Mouse (Mus musculus) brain, embryonic 14.5 days (tissue): ENCODE measurements around the gene Scel. TPM values are rescaled to one million over a fixed set of nuclear protein-coding genes. Genes with fewer than 3 reads are reported as not detected.
"Not testable (repeated sequence)": the region's sequence is repeated elsewhere in the genome, so short reads cannot be mapped to it uniquely, and the experiment has no call there.

ENCODE experiments used
- DNase-seq: peaks from one replicate; pipeline ENCODE4 v3.0.0-alpha.2; 2011; ENCODE audit warnings: low read depth
- CTCF ChIP-seq: fragments of 200-500 bp; IDR thresholded peaks from 2 replicates; pipeline ENCODE4 v1.5.1; 2012; ENCODE audit warnings: inconsistent platforms, mild to moderate bottlenecking, moderate library complexity, borderline replicate concordance; ENCODE audit not compliant: insufficient read depth, insufficient read length; ENCODE audit errors: extremely low read depth
- POLR2A ChIP-seq: fragments of 200-500 bp; IDR thresholded peaks from 2 replicates; pipeline ENCODE4 v1.6.1; 2012; ENCODE audit warnings: mild to moderate bottlenecking, inconsistent platforms, borderline replicate concordance; ENCODE audit not compliant: poor library complexity, insufficient read depth, insufficient read length, severe bottlenecking; ENCODE audit errors: extremely low read depth
- polyA plus RNA-seq: library from polyadenylated mRNA; depleted of rRNA; stranded (reverse); fragments of >200 nt; gene quantifications from 2 replicates; pipeline ENCODE4 v1.2.3, GENCODE M21; 2012; rRNA removed

The Scel gene
- polyA plus RNA-seq, result 0.38 and 0.55 TPM in 2 replicates

DNA sequence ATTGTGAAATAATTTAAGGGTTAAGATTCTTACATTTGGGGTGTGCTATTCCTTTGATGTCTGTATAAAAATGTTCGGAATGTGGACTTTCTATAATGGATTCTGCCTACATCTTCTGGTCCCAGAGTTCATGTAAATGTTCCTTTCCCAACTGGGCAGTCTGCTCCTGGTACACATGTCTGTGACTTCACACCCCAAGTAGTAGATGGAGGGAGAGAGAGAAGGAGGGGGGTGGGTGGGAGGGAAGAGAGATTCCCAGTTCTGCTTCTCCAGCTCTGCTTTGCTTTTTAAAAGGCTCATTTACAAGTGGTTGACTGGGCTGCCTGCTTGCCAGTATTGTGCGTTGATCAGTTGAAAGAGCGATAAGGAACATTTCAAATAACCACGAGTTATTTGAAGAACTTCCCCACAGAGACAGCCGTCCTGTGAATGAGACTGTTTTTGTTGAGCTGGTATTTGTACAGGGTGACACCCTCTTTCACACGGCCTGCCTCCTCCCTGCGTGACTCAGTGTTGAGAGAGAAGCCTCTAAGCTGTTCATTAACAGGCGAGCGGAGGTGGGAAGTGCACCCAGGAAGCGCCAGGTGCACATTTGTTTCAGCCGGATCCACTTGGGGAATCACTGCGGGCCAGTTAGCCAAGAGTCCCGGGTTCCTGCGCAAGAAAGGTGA lies at the start of gene Scel:
Gene Scel, plus strand, starts transcription at position 541 of the 671 bp plus-strand sequence.
- peak; percentile 45 for DNase-seq
- no peak for TF ChIP-seq CTCF
- TF ChIP-seq POLR2A, result no peak

DNA sequence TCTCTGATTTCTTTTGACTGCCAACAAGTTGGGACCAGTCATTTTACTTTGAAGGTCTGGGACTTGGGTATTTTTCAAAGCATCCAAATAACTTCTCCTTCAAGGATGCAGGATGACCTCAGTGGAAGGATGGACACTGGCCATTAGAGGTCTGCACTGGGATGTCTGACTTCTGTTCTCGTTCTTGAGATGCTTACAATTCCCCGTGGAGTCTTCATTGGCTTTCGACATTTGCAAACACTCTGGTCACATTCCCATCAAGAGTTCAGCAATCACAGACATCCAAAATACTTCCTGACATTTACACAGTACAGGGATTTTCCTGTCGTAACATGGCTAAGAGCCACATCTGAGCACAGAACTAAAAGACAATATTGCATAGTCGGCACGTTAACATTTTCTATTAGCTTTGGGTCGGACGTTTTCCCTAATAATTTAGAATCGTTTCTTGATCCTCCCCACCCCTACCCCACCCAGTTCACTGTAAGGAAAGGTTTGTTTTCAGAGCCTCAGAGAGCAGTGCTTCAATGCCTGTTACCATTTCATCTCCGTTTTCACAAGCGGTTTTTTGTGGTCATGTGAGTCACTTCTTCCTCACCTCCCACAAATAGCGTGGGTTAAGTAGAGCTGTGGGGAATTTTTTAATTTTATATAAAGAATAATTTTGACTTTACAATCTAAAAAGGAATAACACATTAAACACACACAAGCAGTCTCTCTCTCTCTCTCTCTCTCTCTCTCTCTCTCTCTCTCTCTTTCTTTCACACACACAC lies 44.3 kb upstream of the Scel start:
- TF ChIP-seq CTCF (no peak), POLR2A (no peak)
- no peak for DNase-seq

DNA sequence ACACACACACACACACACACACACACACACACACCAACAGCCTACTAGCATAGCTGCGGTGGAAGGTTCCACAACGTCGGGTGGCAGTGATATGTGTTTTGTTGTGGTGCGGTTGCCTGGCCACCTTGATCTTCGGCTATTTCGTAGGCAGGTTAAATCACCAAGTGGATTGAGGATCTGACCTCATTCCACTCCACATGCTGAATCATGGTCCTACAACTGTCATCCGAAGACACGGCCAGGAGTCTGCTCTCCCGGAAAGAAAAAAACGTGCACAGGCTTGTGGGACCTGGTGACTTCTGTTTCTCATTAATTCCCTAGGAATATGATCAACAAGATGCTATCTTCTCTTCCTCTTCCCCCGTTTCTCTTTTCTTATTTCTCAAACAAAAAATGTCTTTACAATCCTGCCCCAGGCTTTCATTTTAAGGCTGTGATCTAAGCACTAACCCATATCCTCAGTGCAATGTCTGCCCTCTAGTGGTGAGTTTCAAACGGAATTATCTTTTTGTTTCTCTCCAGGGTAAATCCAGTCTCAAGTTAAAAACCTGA lies 43.6 kb upstream of the Scel start:
- DNase-seq, result peak; percentile 93
- TF ChIP-seq POLR2A, result no peak
- TF ChIP-seq CTCF, result peak; percentile 55; the same call in 1 of the 2 replicates

DNA sequence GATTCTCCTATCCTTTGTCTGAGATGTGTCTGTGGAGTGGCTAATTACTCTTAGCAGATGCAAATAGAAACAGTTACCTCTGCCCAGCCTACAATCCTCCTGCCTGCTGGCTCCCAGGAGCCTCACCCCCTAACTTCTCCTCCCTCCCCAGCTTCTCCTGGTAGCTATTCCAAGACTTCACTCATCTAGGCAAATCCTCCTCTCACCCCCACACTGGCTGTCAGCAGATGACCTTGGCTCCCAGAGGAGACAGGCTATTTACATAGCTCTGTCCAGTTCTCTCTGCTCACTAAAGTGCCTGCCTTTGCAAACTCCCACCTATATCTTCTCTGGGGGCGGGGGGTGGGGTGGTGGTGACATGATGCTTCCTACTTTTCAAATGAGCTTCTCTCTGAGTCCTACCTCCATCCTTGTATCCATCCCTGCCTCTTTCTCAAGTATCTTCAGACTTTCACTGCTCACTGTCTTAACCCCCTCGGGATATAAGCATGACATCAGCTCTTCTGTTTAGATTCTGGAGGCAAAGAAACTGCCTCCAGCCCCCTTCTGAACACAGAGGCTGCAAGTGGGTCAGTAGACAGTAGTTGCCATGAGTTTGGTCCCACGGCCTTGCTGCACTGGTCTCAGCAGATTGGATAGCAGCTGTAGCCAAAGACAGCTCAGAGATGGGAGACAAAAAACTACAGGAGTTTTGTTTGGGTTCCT lies 41.9 kb upstream of the Scel start:
- no peak for TF ChIP-seq POLR2A
- TF ChIP-seq CTCF, result no peak
- DNase-seq, result no peak

DNA sequence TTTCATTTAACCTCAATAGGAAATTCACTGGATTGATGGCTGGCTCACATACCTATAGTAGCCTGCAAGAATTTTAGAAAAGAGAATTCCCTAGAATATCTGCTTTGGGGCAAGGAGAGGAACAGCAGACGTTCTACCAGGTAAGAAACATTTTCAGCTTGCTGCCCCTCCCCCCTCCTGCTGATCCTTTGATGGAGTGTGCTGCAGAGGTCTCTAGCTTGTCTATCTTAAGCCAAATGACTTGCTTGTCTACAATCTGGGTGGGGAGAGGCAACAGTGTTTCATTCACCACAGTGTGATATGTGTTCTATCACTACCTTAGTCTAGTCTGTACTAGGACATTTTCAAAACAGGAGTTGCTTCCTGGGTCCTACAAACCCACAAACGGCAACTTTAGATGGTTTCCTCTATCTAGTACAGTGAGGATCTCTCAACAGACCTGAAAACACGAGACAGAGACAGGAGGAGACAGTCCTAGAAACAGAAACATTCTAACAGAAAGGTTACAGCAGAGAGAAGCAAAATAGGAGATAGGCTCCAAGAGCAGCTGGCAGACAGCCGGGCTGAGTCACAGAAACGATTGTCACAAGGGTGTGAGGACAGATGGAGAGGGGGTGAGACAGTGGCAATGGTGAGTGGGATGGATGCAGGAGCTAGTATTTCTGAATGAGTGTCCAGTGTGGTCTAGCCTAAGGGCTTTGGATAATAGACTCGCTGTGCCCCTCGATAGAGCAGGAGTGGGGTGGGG lies 41.2 kb upstream of the Scel start:
- TF ChIP-seq CTCF, result no peak
- TF ChIP-seq POLR2A, result no peak
- DNase-seq, result peak; percentile 78

DNA sequence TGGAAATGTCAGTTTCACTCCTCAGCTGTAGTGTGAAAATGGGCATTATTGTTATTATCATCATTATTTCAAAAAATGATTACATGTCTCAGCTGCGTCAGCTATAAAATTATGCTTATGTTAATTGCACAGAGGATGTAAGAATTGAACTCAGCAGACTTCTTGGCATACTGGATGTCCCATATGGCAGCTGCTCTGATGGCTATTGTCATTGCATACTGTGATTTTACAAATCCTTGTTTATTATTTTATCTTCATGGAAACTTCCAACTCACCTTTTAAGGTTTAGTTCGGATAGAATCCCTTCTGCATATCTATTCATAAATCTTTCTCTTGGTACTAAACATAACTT lies 40.6 kb upstream of the Scel start:
- peak; percentile 62 for DNase-seq
- TF ChIP-seq POLR2A, result no peak
- TF ChIP-seq CTCF, result no peak

DNA sequence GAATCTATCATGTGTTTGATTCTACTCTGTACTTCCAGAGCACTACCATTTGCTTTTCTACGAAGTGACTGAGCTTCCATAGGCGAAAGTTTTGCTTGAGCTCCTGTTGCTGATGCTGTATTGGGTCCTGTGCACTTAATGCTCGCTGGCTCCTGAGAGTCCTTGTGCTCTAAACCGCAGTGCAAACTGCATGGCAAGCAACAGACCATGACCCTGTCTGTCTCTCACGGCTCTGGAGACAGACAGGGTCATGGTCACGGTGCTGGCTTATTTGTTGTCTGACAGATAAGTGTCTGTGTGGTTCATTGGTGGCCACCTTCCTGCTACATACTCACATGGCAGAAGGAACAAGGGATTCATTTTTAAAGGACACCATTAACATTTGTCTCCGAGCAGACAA lies 37.8 kb upstream of the Scel start:
- TF ChIP-seq CTCF, result no peak
- no peak for TF ChIP-seq POLR2A
- no peak for DNase-seq

DNA sequence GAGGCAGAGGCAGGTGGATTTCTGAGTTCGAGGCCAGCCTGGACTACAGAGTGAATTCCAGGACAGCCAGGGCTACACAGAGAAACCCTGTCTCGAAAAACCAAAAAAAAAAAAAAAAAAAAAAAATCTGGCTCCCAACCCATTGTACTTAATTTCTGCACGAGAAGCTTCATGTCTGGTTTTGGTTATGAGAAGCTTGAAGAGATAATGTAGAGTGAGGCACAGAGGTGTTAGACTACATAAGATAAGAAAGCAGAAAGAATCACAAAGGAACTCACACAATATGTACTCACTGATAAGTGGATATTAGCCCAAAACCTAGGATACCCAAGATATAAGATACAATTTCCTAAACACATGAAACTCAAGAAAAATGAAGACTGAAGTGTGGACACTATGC lies 36.9 kb upstream of the Scel start:
- DNase-seq, result not testable (repeated sequence)

DNA sequence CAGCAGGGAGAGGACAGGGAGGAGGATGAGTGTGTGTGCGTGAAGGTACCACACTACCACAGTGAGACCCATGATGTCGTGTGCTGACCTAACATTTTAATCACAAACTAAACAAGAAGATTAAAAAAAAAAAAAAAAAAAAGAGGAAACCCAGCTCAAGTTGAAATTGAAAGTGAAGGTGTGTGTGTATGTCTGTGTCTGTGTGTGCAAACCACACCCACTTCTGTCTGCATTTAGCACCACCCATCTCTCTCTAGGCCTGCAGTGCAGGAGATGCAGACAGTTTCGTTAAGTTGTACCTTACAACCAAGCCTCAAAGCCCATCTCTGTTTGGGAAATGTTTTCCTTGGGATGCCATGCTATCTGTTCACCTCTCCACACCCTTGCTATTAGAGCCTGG lies 35.9 kb upstream of the Scel start:
- DNase-seq, result no peak
- TF ChIP-seq CTCF (no peak), POLR2A (no peak)

DNA sequence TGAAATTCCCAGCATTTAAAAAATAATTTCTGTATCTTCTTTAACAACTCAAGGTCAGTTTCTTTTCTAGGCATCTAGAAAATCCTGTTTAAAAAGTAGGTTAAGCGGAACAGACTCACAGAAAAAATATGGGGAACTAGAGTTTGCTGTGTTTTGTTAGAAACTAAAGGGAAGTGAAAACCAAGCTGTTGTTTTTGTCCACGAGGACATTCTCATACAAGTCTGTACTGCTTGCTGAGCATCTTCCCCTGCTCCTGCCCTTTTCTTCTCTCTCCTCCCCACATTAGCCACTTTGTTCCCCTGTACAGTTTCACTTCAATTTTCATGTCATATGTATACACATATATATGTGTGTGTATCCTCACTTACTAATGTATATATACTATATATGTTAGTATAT lies 35.2 kb upstream of the Scel start:
- TF ChIP-seq CTCF (no peak), POLR2A (no peak)
- DNase-seq, result no peak

DNA sequence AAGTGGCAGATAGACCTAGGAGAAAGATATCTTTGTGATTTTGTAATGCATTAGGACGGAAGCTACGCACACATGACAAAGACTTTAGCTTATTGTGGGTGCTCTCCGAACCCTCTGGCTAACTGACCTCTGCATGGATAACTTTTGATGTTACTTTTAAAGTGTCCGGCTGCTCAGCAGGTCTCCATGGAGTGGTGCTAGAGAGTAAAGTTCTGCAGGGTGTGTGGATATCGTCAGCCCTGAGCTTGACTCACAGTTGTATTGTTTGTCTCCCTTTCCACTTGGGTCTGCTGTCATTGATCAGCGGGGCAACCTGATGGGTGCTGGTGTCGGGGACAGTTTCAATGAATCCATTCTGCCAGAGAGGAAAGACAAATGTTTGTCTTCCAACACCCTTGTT lies 33.7 kb upstream of the Scel start:
- TF ChIP-seq CTCF, result no peak
- DNase-seq, result no peak

DNA sequence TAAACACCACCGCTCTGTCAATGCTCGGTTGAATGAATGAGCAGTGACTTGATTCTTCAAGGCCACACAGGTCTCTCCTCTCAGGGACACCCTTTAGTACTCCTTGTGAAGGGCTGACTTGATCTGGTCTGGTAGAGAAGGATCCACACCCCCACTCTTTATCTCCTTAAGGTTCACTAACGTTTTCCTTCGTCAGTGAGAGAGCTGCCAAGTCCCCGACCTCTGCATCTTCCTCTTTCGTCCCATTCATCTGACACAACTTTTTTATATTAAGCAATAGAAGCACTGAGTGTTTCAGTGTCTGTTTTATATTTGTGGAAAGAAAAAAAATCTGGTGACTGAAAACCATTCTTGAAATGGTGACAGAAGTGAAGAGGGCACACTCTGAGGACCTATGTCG lies 31.6 kb upstream of the Scel start:
- TF ChIP-seq POLR2A (no peak), CTCF (no peak)
- DNase-seq, result no peak

DNA sequence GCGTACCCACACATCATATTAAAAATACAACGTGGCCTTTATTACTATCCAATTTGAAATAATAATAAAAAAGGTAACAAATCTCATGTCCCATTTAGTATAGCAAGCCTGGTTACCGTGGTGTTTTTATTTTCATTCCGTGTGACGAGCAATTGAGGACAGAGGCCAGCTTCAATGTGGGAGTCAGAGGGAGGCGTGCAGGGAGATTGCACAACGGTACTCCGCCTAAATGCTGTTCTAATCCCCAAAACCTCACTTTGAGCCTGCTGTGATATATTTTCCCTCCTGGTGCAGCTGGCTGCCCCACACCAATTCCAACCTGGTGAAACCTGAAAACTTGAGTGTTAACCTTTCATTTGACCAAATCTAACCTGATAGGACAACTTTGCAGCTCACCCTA lies 27.5 kb upstream of the Scel start:
- TF ChIP-seq POLR2A (no peak), CTCF (no peak)
- DNase-seq, result no peak

DNA sequence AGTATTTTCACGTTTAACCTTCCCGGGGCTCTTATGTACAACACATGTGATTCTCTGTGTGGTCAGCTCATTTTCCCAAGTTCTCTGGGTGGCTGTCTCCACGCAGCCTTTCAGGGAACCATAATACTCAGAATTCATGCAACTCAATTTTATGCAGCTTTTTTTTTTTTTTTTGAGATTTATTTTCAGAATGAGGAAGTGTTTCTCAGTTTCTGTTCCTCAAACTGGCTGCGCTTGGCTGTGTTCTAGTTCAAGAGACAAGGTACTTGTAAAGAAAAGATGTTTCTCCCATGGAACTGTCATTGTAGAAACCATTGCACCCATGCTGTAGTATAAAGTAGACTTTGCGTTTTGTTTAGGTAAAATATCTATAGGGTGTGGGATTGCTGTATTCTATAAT lies 26.2 kb upstream of the Scel start:
- TF ChIP-seq POLR2A (no peak), CTCF (no peak)

More for the DNA sequence above, 26.2 kb upstream of the Scel start:
- DNase-seq, result no peak
